Mouse (Mus musculus) erythroblast, embryonic 14.5 days (primary cell): ENCODE measurements around the gene Hmga2.

Source experiments
- GATA1 ChIP-seq: IDR thresholded peaks from 2 replicates; pipeline ENCODE4 v1.6.1; 2012; ENCODE audit warnings: low read length, inconsistent platforms, mixed read lengths
- TAL1 ChIP-seq: IDR thresholded peaks from 3 replicates; pipeline ENCODE4 v1.6.1; 2012; ENCODE audit warnings: low read length, inconsistent platforms, mixed read lengths

GRCm38 (mm10) chr10:120323584-120324203 is 152.6 kb downstream of the Hmga2 start:
- TF ChIP-seq TAL1 (no peak), GATA1 (no peak)
